Mouse (Mus musculus): ENCODE results near the gene Kri1.

- TF ChIP-seq POLR2A (IDR thresholded peaks at IDR 0.05; ENCODE audit: low read depth, low read length) (no peak), CTCF (IDR thresholded peaks at IDR 0.05; ENCODE audit: extremely low read depth, insufficient read length, insufficient replicate concordance, low read depth, low read length) (no peak)
Observed at GRCm38 (mm10) chr9:21314367-21315140, 26.8 kb upstream of the Kri1 start.

Data from small intestine, adult 2 months (tissue).